Mouse (Mus musculus) thymus, adult 2 months (tissue): Measurements from ENCODE around the gene Ushbp1.

Experiments
- CTCF ChIP-seq: fragments of 200-500 bp; IDR thresholded peaks from 2 replicates; pipeline ENCODE4 v1.5.1; 2012; ENCODE audit warnings: mild to moderate bottlenecking, control low read depth, low read length, moderate library complexity, borderline replicate concordance; ENCODE audit not compliant: control insufficient read depth, poor library complexity, insufficient read depth; ENCODE audit errors: extremely low read depth
- POLR2A ChIP-seq: fragments of 200-500 bp; IDR thresholded peaks from 2 replicates; pipeline ENCODE4 v1.6.1; 2012; ENCODE audit warnings: mild to moderate bottlenecking, low read length, control low read depth, moderate library complexity; ENCODE audit not compliant: control insufficient read depth, poor library complexity, insufficient read depth; ENCODE audit errors: extremely low read depth

DNA sequence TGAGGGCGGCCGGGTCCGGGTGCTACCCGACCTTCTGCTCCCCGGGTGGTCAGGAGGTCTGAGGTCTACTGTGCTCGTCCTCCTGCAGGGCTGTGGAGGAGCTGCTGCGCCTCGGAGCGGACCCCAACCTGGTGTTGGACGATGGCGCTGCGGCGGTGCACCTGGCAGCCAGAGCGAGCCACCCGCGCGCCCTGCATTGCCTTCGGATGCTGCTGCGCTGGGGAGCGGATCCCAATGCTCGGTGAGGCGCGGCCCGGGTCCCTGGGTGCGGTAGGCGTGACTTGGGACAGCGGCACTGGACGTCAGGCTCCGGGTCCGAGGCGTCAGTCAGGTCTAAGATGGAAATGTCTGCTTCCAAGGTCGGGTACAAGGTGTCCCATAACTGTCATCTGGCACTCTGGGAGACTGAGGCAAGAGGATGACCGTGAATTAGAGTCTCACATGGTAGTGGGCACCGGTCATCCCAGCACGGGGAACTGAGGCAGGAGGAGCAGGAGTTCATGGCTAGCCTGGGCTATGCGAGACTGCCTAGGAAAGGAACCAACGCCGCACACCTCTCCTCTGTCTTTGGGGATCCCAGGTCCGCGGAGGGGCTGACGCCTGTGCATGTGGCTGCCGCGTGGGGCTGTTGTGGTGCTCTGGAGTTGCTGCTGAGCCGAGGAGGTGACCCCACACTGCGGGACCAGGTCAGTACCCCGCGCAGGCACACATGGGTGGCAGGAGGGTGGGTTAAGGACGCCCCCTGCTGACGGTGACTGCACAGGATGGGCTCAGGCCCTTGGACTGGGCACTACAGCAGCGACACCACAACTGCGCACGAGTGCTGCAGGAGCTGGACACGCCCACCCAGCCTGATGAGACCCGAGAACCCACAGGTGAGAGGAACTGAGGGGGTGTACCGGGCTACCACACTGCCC lies 10.8 kb upstream of the Ushbp1 start:
- TF ChIP-seq CTCF, result peak; percentile 65; the same call in 1 of the 2 replicates
- TF ChIP-seq POLR2A, result no peak
